Mouse (Mus musculus) midbrain, embryonic 16.5 days (tissue): ENCODE data around the gene Cdkn1b. TPM values are rescaled to one million over a fixed set of nuclear protein-coding genes. Genes with fewer than 3 reads are reported as not detected.

Source experiments
- ATAC-seq: fragments of 200-750 bp; cut with Nextera tagmentation; 2 replicates; pipeline ENCODE4 v1.8.0; 2017; ENCODE audit warnings: moderate TSS enrichment
- H3K27ac ChIP-seq: fragments of 300-500 bp; sonication (generic); 2 replicates; pipeline ENCODE4 v1.5.1; 2014; ENCODE audit warnings: mild to moderate bottlenecking, low read length, mixed read lengths
- H3K27me3 ChIP-seq: fragments of 300-500 bp; sonication (generic); 2 replicates; pipeline ENCODE4 v1.6.1; 2014; ENCODE audit warnings: low read depth, low read length, mixed read lengths; ENCODE audit not compliant: control insufficient read depth, insufficient read depth
- H3K36me3 ChIP-seq: fragments of 300-500 bp; sonication (generic); 2 replicates; pipeline ENCODE4 v1.6.1; 2014; ENCODE audit warnings: mild to moderate bottlenecking, low read length, moderate library complexity, mixed read lengths; ENCODE audit not compliant: control insufficient read depth, insufficient read depth
- H3K4me1 ChIP-seq: fragments of 300-500 bp; sonication (generic); 2 replicates; pipeline ENCODE4 v1.6.1; 2014; ENCODE audit warnings: mild to moderate bottlenecking, low read length, mixed read lengths; ENCODE audit not compliant: control insufficient read depth, insufficient read depth
- H3K4me2 ChIP-seq: fragments of 300-500 bp; sonication (generic); 2 replicates; pipeline ENCODE4 v1.6.1; 2014; ENCODE audit warnings: mild to moderate bottlenecking, low read length, mixed read lengths
- H3K4me3 ChIP-seq: fragments of 300-500 bp; sonication (generic); 2 replicates; pipeline ENCODE4 v1.5.1; 2014; ENCODE audit warnings: low read depth, mild to moderate bottlenecking, low read length, moderate library complexity, mixed read lengths
- H3K9ac ChIP-seq: fragments of 300-500 bp; sonication (generic); 2 replicates; pipeline ENCODE4 v1.6.1; 2014; ENCODE audit warnings: low read depth, low read length, mixed read lengths
- H3K9me3 ChIP-seq: fragments of 300-500 bp; sonication (generic); replicated peaks from 2 replicates; pipeline ENCODE4 v1.6.1; 2014; ENCODE audit warnings: mild to moderate bottlenecking, low read length, mixed read lengths; ENCODE audit not compliant: control insufficient read depth, poor library complexity, severe bottlenecking
- WGBS: fragments of 180-500 bp; shearing (Covaris S2); extraction: QIAGEN DNeasy Blood & Tissue Kit; methylation state at CpG from one replicate; pipeline ENCODE4 v1.1.7; 2014; 5-methylcytosine and 5-hydroxymethylcytosine counted together
- polyA plus RNA-seq: library from polyadenylated mRNA; unstranded; fragments of >200 nt; fragmentation: Nextera tagmentation; extraction: Ambion mirVana; gene quantifications from 2 replicates; pipeline ENCODE4 v1.2.1, GENCODE M21; 2015

Gene Cdkn1b
- polyA plus RNA-seq, 1 experiment from 2014 or later = 20.7 TPM

DNA sequence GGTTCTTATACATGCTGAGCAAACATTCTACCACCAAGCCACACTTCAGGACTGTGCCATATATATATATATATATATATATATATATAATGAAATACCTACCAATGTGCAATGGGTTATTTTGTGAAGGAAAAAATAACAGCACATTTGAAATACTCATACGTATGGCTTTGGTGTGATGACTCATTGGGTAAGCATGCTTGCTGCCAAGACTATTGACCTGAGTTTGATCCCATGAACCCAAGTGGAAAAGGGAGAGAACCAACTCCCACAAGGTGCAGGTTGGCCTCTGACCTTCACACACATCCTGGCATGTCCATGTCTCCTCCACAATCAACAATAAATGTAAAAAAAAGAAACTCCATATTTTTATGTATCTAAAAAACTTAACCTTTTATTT lies 48.1 kb downstream of the Cdkn1b start:
- no peaks in the 10 kb centered on the region for H3K36me3 ChIP-seq
- no peak overlapping the region for H3K4me3 ChIP-seq
- H3K9ac ChIP-seq = no peak overlapping the region
- no peaks in the 10 kb centered on the region for H3K4me1 ChIP-seq
- no peak overlapping the region for H3K4me2 ChIP-seq
- ATAC-seq = no peak
- H3K9me3 ChIP-seq = no peaks in the 10 kb centered on the region
- H3K27ac ChIP-seq = no peak overlapping the region
- WGBS = 82% methylated on average over 1 of the region's 1 CpGs
- H3K27me3 ChIP-seq = no peaks in the 10 kb centered on the region

- Histone ChIP-seq H3K4me3 (no peak overlapping the region), H3K4me1 (no peaks in the 10 kb centered on the region), H3K9ac (no peak overlapping the region), H3K27ac (no peak overlapping the region), H3K9me3 (no peaks in the 10 kb centered on the region), H3K27me3 (no peaks in the 10 kb centered on the region), H3K4me2 (no peak overlapping the region), H3K36me3 (no peaks in the 10 kb centered on the region)
- ATAC-seq = no peak
- WGBS = 83% methylated on average over 2 of the region's 2 CpGs
Observed at GRCm38 (mm10) chr6:134969498-134969897, 49.3 kb downstream of the Cdkn1b start.

- Histone ChIP-seq H3K36me3 (no peaks in the 10 kb centered on the region), H3K27me3 (no peaks in the 10 kb centered on the region), H3K9me3 (no peaks in the 10 kb centered on the region), H3K9ac (no peak overlapping the region), H3K4me3 (no peak overlapping the region), H3K27ac (no peak overlapping the region), H3K4me2 (no peak overlapping the region), H3K4me1 (no peaks in the 10 kb centered on the region)
- ATAC-seq = no peak
- 60% methylated on average over 4 of the region's 4 CpGs for WGBS
Observed at GRCm38 (mm10) chr6:134972096-134972495, 51.9 kb downstream of the Cdkn1b start.

Other genes with a start within 250 kb of the Cdkn1b start
- 4.7 and 5.5 TPM in 2 replicates for gene Dusp16, start 127.8 kb upstream of the Cdkn1b start, polyA plus RNA-seq
- 4.3 and 4.8 TPM in 2 replicates for gene Crebl2, start 90.2 kb upstream of the Cdkn1b start, polyA plus RNA-seq
- gene Gpr19, start 21.8 kb upstream of the Cdkn1b start, polyA plus RNA-seq = 44.7 and 46.8 TPM in 2 replicates
- gene Apold1, start 61.3 kb downstream of the Cdkn1b start, polyA plus RNA-seq = 4.2 and 5.5 TPM in 2 replicates
- gene Ddx47, start 91.2 kb downstream of the Cdkn1b start, polyA plus RNA-seq = 75.1 and 78.2 TPM in 2 replicates
- 0.12 and 0.20 TPM in 2 replicates for gene Gprc5a, start 145.2 kb downstream of the Cdkn1b start, polyA plus RNA-seq
- not detected in 2 replicates for gene Gprc5d, start 197.9 kb downstream of the Cdkn1b start, polyA plus RNA-seq